Mouse (Mus musculus) MEL (cell line): Measurements from ENCODE around the gene Cntnap2. TPM values are rescaled to one million over a fixed set of nuclear protein-coding genes. Genes with fewer than 3 reads are reported as not detected.

ENCODE experiments used
- DNase-seq: peaks from one replicate; pipeline ENCODE4 v3.0.0; 2011; ENCODE audit warnings: low read depth, low spot score
- H3K27ac ChIP-seq: 2 replicates; pipeline ENCODE4 v1.5.1; 2012; ENCODE audit warnings: low read depth, mild to moderate bottlenecking, control low read depth, low read length, moderate library complexity; ENCODE audit not compliant: control insufficient read depth
- H3K27me3 ChIP-seq, 2 experiments: fragments of 150-350 bp in 1 of 2; sonication (generic) in 1 of 2; 2 replicates each; pipeline ENCODE4 v1.6.1; 2012; ENCODE audit warnings: low read length in 2 of 2, mild to moderate bottlenecking in 2 of 2, improper control_type of control experiment in 1 of 2, moderate library complexity in 1 of 2; ENCODE audit not compliant: insufficient read depth in 2 of 2, control insufficient read depth in 1 of 2
- H3K36me3 ChIP-seq, 2 experiments: 2 replicates each; pipeline ENCODE4 v1.6.1; 2012 to 2014; ENCODE audit warnings: low read length in 2 of 2, improper control_type of control experiment in 1 of 2, inconsistent platforms in 1 of 2, mild to moderate bottlenecking in 1 of 2; ENCODE audit not compliant: insufficient read depth in 2 of 2, control insufficient read depth in 1 of 2
- H3K4me1 ChIP-seq, 2 experiments: fragments of 150-350 bp in 1 of 2; sonication (generic) in 1 of 2; 2 replicates each; pipeline ENCODE4 v1.6.1; 2012; ENCODE audit warnings: low read length in 2 of 2, improper control_type of control experiment in 1 of 2, mild to moderate bottlenecking in 1 of 2; ENCODE audit not compliant: insufficient read depth in 2 of 2, control insufficient read depth in 1 of 2
- H3K4me3 ChIP-seq, 2 experiments: fragments of 150-350 bp in 1 of 2; sonication (generic) in 1 of 2; 2 replicates each; pipeline ENCODE4 v1.5.1; 2012; ENCODE audit warnings: low read depth in 2 of 2, low read length in 2 of 2, mild to moderate bottlenecking in 2 of 2, moderate library complexity in 2 of 2, control low read depth in 1 of 2, improper control_type of control experiment in 1 of 2; ENCODE audit not compliant: control insufficient read depth in 1 of 2, insufficient read depth in 1 of 2
- H3K79me2 ChIP-seq: 2 replicates; pipeline ENCODE4 v1.6.1; 2012; ENCODE audit warnings: mild to moderate bottlenecking, low read length, moderate library complexity; ENCODE audit not compliant: control insufficient read depth, poor library complexity, insufficient read depth
- H3K9ac ChIP-seq: 2 replicates; pipeline ENCODE4 v1.6.1; 2012; ENCODE audit warnings: low read depth, mild to moderate bottlenecking, control low read depth, low read length, moderate library complexity; ENCODE audit not compliant: control insufficient read depth, poor library complexity, severe bottlenecking
- H3K9me3 ChIP-seq: fragments of 150-350 bp; sonication (generic); replicated peaks from 2 replicates; pipeline ENCODE4 v1.6.1; 2012; ENCODE audit warnings: mild to moderate bottlenecking, low read length, improper control_type of control experiment, moderate library complexity; ENCODE audit not compliant: insufficient read depth
- CHD1 ChIP-seq: IDR thresholded peaks from 2 replicates; pipeline ENCODE4 v1.6.1; 2012; ENCODE audit warnings: low read depth, mild to moderate bottlenecking, inconsistent platforms, low read length, improper control_type of control experiment
- CTCF ChIP-seq, 3 experiments: IDR thresholded peaks in 2 of 3; conservative IDR thresholded peaks in 1 of 3; 2 replicates each; pipeline ENCODE4 v1.5.1; 2011 to 2012; ENCODE audit warnings: low read length in 3 of 3, low read depth in 2 of 3, mild to moderate bottlenecking in 2 of 3, improper control_type of control experiment in 1 of 3, inconsistent platforms in 1 of 3, mixed read lengths in 1 of 3, moderate library complexity in 1 of 3; ENCODE audit not compliant: control insufficient read depth in 1 of 3, insufficient read depth in 1 of 3, poor library complexity in 1 of 3, severe bottlenecking in 1 of 3
- EP300 ChIP-seq, 2 experiments: IDR thresholded peaks; 2 replicates each; pipeline ENCODE4 v1.6.1; 2011; ENCODE audit warnings: improper control_type of control experiment in 2 of 2, low read length in 2 of 2, low read depth in 1 of 2, mild to moderate bottlenecking in 1 of 2
- ETS1 ChIP-seq: IDR thresholded peaks from 2 replicates; pipeline ENCODE4 v1.6.1; 2012; ENCODE audit warnings: low read depth, mild to moderate bottlenecking, inconsistent platforms, low read length, improper control_type of control experiment, moderate library complexity
- GABPA ChIP-seq: IDR thresholded peaks from 2 replicates; pipeline ENCODE4 v1.6.1; 2012; ENCODE audit warnings: low read depth, mild to moderate bottlenecking, inconsistent platforms, low read length, improper control_type of control experiment, moderate library complexity
- GATA1 ChIP-seq: IDR thresholded peaks from 2 replicates; pipeline ENCODE4 v1.6.1; 2011; ENCODE audit warnings: low read depth, low read length, improper control_type of control experiment
- JUND ChIP-seq: IDR thresholded peaks from 2 replicates; pipeline ENCODE4 v1.6.1; 2011; ENCODE audit warnings: low read depth, mild to moderate bottlenecking, improper control_type of control experiment, low read length
- MAFK ChIP-seq: IDR thresholded peaks from 2 replicates; pipeline ENCODE4 v1.6.1; 2011; ENCODE audit warnings: low read depth, mild to moderate bottlenecking, low read length, improper control_type of control experiment, borderline replicate concordance
- MAZ ChIP-seq: IDR thresholded peaks from 2 replicates; pipeline ENCODE4 v1.6.1; 2012; ENCODE audit warnings: low read depth, mild to moderate bottlenecking, inconsistent platforms, low read length, improper control_type of control experiment
- MXI1 ChIP-seq: IDR thresholded peaks from 2 replicates; pipeline ENCODE4 v1.6.1; 2011; ENCODE audit warnings: mild to moderate bottlenecking, low read depth, low read length, improper control_type of control experiment
- MYB ChIP-seq: IDR thresholded peaks from 2 replicates; pipeline ENCODE4 v1.6.1; 2011; ENCODE audit warnings: mild to moderate bottlenecking, low read depth, low read length, improper control_type of control experiment
- MYC ChIP-seq: IDR thresholded peaks from 2 replicates; pipeline ENCODE4 v1.6.1; 2011; ENCODE audit warnings: low read depth, mild to moderate bottlenecking, low read length, improper control_type of control experiment, moderate library complexity
- NRF1 ChIP-seq: IDR thresholded peaks from 2 replicates; pipeline ENCODE4 v1.6.1; 2014; ENCODE audit warnings: low read depth, mild to moderate bottlenecking, inconsistent platforms, low read length, improper control_type of control experiment, moderate library complexity; ENCODE audit not compliant: poor library complexity, insufficient read depth, severe bottlenecking
- POLR2A ChIP-seq, 2 experiments: IDR thresholded peaks; 2 replicates each; pipeline ENCODE4 v1.6.1; 2011 to 2012; ENCODE audit warnings: low read length in 2 of 2, mild to moderate bottlenecking in 2 of 2, control low read depth in 1 of 2, improper control_type of control experiment in 1 of 2, low read depth in 1 of 2, moderate library complexity in 1 of 2; ENCODE audit not compliant: control insufficient read depth in 1 of 2, insufficient read depth in 1 of 2, poor library complexity in 1 of 2
- POLR2AphosphoS2 ChIP-seq: IDR thresholded peaks from 2 replicates; pipeline ENCODE4 v1.6.1; 2011; ENCODE audit warnings: low read length, improper control_type of control experiment
- POLR2AphosphoS5 ChIP-seq: IDR thresholded peaks from 2 replicates; pipeline ENCODE4 v1.6.1; 2012; ENCODE audit warnings: low read depth, borderline replicate concordance, mild to moderate bottlenecking, inconsistent platforms, low read length, moderate library complexity, mixed read lengths
- RAD21 ChIP-seq: IDR thresholded peaks from 2 replicates; pipeline ENCODE4 v1.6.1; 2011; ENCODE audit warnings: mild to moderate bottlenecking, low read depth, low read length, improper control_type of control experiment
- SMC3 ChIP-seq: IDR thresholded peaks from 2 replicates; pipeline ENCODE4 v1.6.1; 2011; ENCODE audit warnings: low read depth, low read length, improper control_type of control experiment
- USF1 ChIP-seq: IDR thresholded peaks from 2 replicates; pipeline ENCODE4 v1.6.1; 2014; ENCODE audit warnings: low read depth, mild to moderate bottlenecking, inconsistent platforms, low read length, improper control_type of control experiment, moderate library complexity
- ZKSCAN1 ChIP-seq: IDR thresholded peaks from 2 replicates; pipeline ENCODE4 v1.6.1; 2012; ENCODE audit warnings: low read depth, mild to moderate bottlenecking, inconsistent platforms, low read length, improper control_type of control experiment, moderate library complexity
- ZMIZ1 ChIP-seq: IDR thresholded peaks from 2 replicates; pipeline ENCODE4 v1.6.1; 2012; ENCODE audit warnings: low read depth, mild to moderate bottlenecking, inconsistent platforms, low read length, improper control_type of control experiment, moderate library complexity
- polyA plus RNA-seq, 2 experiments: library from polyadenylated mRNA; stranded (reverse) in 1 of 2; unstranded in 1 of 2; fragments of >175 nt in 1 of 2; fragments of >200 nt in 1 of 2; gene quantifications; 2 replicates each; pipeline versions ENCODE4 v1.2.1 to v1.2.4; 2012; ENCODE audit warnings: low replicate concordance in 2 of 2, low read depth in 1 of 2; ENCODE audit not compliant: insufficient read length in 2 of 2, insufficient read depth in 1 of 2, missing spikeins in 1 of 2
- total RNA-seq: library from RNA; depleted of rRNA; stranded (reverse); fragments of 300-350 nt; gene quantifications from 2 replicates; pipeline ENCODE4 v1.2.3, GENCODE M21; 2012

Cntnap2 gene
- total and polyA plus RNA-seq, 3 experiments: 0.01 TPM; not detected in 2

DNA sequence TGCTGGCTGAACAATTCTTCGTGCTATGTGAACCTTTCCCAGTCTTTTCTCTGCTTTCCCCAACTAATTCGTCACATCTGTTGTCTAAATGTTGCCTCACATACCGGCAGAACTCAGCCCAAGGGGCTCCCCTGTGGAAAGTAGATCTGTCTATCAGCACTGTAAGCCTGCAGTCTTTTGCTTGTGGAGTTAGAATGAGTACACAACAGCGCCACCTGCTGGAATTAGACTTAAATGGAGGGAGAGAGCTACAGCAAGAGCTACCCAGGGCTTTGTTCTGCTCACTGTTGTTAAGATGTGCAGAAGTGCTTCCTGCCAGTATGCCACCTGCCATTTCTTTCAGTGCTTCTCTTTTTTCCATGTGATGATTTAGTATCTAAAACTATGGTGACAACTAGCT, 1954.4 kb downstream of the Cntnap2 start:
- TF ChIP-seq POLR2A (IDR thresholded peaks at IDR 0.05; ENCODE audit: control insufficient read depth in 1 of 2, insufficient read depth in 1 of 2, low read depth in 1 of 2, low read length in 2 of 2, poor library complexity in 1 of 2) (no peak), CTCF (IDR thresholded peaks at IDR 0.05 in 2 of 3, conservative IDR thresholded peaks at IDR 0.05 in 1 of 3; ENCODE audit: control insufficient read depth in 1 of 3, insufficient read depth in 1 of 3, low read depth in 2 of 3, low read length in 3 of 3, poor library complexity in 1 of 3, severe bottlenecking in 1 of 3) (peak; percentile 53 to 64 (median 58)), GATA1 (no peak), SMC3 (peak; percentile 55; the same call in 1 of the 2 replicates), RAD21 (peak; percentile 56), MYC (no peak), JUND (no peak)
- Histone ChIP-seq H3K36me3 (no peaks in the 10 kb centered on the region), H3K27me3 (no peaks in the 10 kb centered on the region), H3K79me2 (no peaks in the 10 kb centered on the region), H3K4me1 (no peaks in the 10 kb centered on the region), H3K9ac (no peak overlapping the region), H3K27ac (no peak overlapping the region), H3K9me3 (no peaks in the 10 kb centered on the region), H3K4me3 (no peak overlapping the region)
- DNase-seq: peak; percentile 82

DNA sequence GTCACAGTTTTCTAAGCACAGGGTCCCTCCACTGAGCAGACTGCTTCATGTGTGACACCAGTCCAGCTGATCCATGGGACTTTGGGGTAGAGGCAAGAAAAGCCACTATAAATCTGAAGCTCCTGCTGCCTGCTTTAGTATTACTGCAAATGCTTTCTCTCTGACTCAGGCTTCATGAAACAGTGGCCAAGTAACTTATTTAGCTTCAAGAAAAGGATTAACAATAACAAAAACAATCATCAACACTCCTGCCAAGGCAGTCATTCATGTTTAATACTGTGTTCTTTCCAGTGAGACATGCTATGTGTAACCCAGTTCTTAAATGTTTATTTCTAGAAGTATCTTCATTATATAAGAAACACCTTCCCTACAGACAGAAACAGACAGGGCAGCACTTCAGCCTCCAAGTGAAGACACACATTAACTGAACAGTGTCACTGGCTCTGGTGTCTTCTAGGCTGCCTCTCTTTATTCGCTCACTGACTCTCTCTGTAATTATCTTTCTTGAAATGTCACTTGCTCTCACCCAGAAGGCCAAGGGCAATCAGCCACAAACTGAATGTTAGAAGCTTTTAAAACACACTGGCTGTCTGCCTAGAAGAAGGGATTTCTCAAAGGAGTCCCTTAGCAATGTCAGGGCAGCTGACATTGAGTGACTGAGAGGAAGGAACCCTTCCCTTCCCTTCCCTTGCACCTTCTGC, 1955.9 kb downstream of the Cntnap2 start:
- Histone ChIP-seq H3K9ac (no peak overlapping the region), H3K79me2 (no peaks in the 10 kb centered on the region), H3K27ac (no peak overlapping the region), H3K27me3 (no peaks in the 10 kb centered on the region), H3K36me3 (no peaks in the 10 kb centered on the region), H3K4me3 (no peak overlapping the region), H3K9me3 (no peaks in the 10 kb centered on the region), H3K4me1 (no peaks in the 10 kb centered on the region)
- TF ChIP-seq GABPA (no peak), JUND (no peak), MAFK (no peak), ZMIZ1 (no peak), CTCF (IDR thresholded peaks at IDR 0.05 in 2 of 3, conservative IDR thresholded peaks at IDR 0.05 in 1 of 3; ENCODE audit: control insufficient read depth in 1 of 3, insufficient read depth in 1 of 3, low read depth in 2 of 3, low read length in 3 of 3, poor library complexity in 1 of 3, severe bottlenecking in 1 of 3) (no peak), CHD1 (no peak)
- no peak for DNase-seq

DNA sequence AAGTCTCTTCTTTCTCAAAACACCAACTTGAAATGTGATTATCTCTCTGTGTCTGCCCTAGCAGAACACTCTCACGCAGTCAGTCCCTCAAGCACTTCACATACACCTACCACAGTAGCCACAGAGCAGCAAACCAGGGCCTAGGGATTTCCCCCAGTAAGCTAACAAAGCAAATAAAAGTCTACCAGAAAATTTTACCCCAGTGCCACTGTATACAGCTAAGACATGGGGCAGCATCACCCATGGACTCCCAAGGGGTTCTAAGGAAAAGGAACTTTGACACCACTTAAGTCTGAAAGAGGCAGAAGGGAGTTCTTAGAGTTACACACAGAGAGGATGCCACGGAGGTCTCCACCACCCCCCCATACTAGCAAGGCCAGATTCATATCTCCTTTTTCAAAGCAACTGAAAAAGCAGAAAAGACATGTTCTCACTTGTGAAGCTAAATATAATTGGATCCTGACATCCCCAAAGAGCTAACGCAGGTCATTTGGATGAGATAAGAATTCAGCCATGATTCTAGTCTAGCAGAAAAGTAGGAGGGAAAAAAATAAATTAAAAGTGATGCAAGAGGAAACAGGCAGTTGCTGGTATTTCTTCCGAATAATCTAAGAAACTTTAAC, 1967.0 kb downstream of the Cntnap2 start:
- Histone ChIP-seq H3K79me2 (no peaks in the 10 kb centered on the region), H3K4me3 (no peak overlapping the region), H3K9me3 (no peaks in the 10 kb centered on the region), H3K36me3 (no peaks in the 10 kb centered on the region), H3K27me3 (no peaks in the 10 kb centered on the region), H3K4me1 (no peaks in the 10 kb centered on the region), H3K27ac (no peak overlapping the region), H3K9ac (no peak overlapping the region)
- no peak for DNase-seq
- TF ChIP-seq ETS1 (no peak), MAZ (no peak), EP300 (IDR thresholded peaks at IDR 0.05; ENCODE audit: low read depth in 1 of 2, low read length in 2 of 2) (no peak), RAD21 (no peak), USF1 (no peak), MYB (no peak), JUND (no peak), POLR2AphosphoS5 (no peak), POLR2AphosphoS2 (no peak), MXI1 (no peak), ZKSCAN1 (no peak), NRF1 (no peak), MAFK (no peak), SMC3 (no peak)
